Mouse (Mus musculus) hindbrain, embryonic 14.5 days (tissue): Measurements from ENCODE around the gene Fam168b. TPM values are rescaled to one million over a fixed set of nuclear protein-coding genes. Genes with fewer than 3 reads are reported as not detected.

ENCODE experiments used
- ATAC-seq: fragments of 200-750 bp; cut with Nextera tagmentation; 2 replicates; pipeline ENCODE4 v1.8.0; 2017; ENCODE audit warnings: moderate number of reproducible peaks, mild to moderate bottlenecking, moderate TSS enrichment, moderate library complexity; ENCODE audit not compliant: low FRiP score
- DNase-seq: peaks from one replicate; pipeline ENCODE4 v3.0.0-alpha.2; 2015; ENCODE audit warnings: low spot score
- H3K27ac ChIP-seq: fragments of 300-500 bp; sonication (generic); 2 replicates; pipeline ENCODE4 v1.5.1; 2014; ENCODE audit warnings: mild to moderate bottlenecking, moderate library complexity
- H3K27me3 ChIP-seq: fragments of 300-500 bp; sonication (generic); 2 replicates; pipeline ENCODE4 v1.6.1; 2014; ENCODE audit warnings: mild to moderate bottlenecking, low read length, mixed read lengths; ENCODE audit not compliant: control insufficient read depth, insufficient read depth
- H3K36me3 ChIP-seq: fragments of 300-500 bp; sonication (generic); replicated peaks from 2 replicates; pipeline ENCODE4 v1.6.1; 2014; ENCODE audit not compliant: control insufficient read depth, insufficient read depth
- H3K4me1 ChIP-seq: fragments of 300-500 bp; sonication (generic); replicated peaks from 2 replicates; pipeline ENCODE4 v1.6.1; 2014; ENCODE audit warnings: antibody characterized with exemption, low read length, mixed read lengths; ENCODE audit not compliant: control insufficient read depth, insufficient read depth
- H3K4me2 ChIP-seq: fragments of 300-500 bp; sonication (generic); replicated peaks from 2 replicates; pipeline ENCODE4 v1.6.1; 2014; ENCODE audit warnings: mild to moderate bottlenecking, moderate library complexity
- H3K4me3 ChIP-seq: fragments of 300-500 bp; sonication (generic); replicated peaks from 2 replicates; pipeline ENCODE4 v1.5.1; 2014; ENCODE audit warnings: mild to moderate bottlenecking, low read length
- H3K9ac ChIP-seq: fragments of 300-500 bp; sonication (generic); 2 replicates; pipeline ENCODE4 v1.6.1; 2014
- H3K9me3 ChIP-seq: fragments of 300-500 bp; sonication (generic); 2 replicates; pipeline ENCODE4 v1.6.1; 2016; ENCODE audit warnings: low read length; ENCODE audit not compliant: control insufficient read depth
- WGBS: fragments of 180-500 bp; shearing (Covaris S2); extraction: QIAGEN DNeasy Blood & Tissue Kit; methylation state at CpG from one replicate; pipeline ENCODE4 v1.1.7; 2014; 5-methylcytosine and 5-hydroxymethylcytosine counted together
- polyA plus RNA-seq: library from polyadenylated mRNA; unstranded; fragments of >200 nt; fragmentation: Nextera tagmentation; extraction: Ambion mirVana; gene quantifications from 2 replicates; pipeline ENCODE4 v1.2.1, GENCODE M21; 2014

The Fam168b gene
- polyA plus RNA-seq, 1 experiment from 2014 or later = 114 TPM

DNA sequence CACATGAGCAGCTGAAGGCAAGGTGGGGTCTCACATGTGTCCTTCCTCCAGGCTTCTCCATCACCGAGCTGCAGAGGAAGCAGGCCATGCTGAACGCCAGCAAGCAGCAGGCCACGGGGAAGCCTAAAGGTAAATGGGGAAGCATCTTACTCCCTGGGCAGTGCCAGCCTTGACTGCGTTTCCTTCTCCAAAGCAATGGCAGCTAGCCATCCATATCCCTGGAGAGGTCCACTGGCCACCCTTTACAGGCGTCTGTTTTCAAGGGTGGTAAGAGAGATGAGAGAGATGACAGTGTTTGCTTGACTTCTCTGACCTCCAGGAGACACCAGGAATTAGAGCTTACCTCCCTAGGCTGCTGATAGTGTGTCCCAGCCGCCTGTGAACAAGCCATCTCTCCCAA, 31.8 kb downstream of the Fam168b start:
- Histone ChIP-seq H3K4me1 (no peaks in the 10 kb centered on the region), H3K36me3 (peaks cover 85% of the 10 kb centered on the region), H3K27ac (no peak overlapping the region), H3K27me3 (no peaks in the 10 kb centered on the region), H3K4me3 (no peak overlapping the region), H3K9me3 (no peaks in the 10 kb centered on the region), H3K9ac (no peak overlapping the region), H3K4me2 (no peak overlapping the region)
- no peak for ATAC-seq
- DNase-seq = no peak
- WGBS = 81% methylated on average over 6 of the region's 6 CpGs

DNA sequence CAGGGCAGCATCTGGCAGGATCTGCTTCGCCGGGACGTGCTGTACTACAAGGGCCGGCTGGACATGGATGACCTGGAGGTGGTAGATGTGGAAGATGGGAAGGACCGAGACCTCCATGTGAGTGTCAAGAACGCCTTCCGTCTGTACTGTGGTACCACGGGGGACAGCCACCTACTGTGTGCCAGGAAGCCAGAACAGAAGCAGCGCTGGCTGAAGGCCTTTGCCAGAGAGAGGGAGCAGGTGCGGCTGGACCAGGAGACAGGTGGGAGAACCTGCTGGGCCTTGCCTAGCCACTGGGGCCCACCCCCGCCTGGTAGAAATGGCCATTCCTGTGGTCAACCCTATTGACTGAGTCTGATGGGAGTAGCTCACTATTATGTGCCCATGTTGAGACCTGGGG, 32.6 kb downstream of the Fam168b start:
- H3K9ac ChIP-seq = no peak overlapping the region
- no peaks in the 10 kb centered on the region for H3K4me1 ChIP-seq
- no peak overlapping the region for H3K27ac ChIP-seq
- no peaks in the 10 kb centered on the region for H3K27me3 ChIP-seq
- no peak for DNase-seq
- H3K9me3 ChIP-seq = no peaks in the 10 kb centered on the region
- no peak for ATAC-seq
- no peak overlapping the region for H3K4me3 ChIP-seq
- H3K4me2 ChIP-seq = no peak overlapping the region
- WGBS = 84% methylated on average over 11 of the region's 11 CpGs
- H3K36me3 ChIP-seq = peaks cover 78% of the 10 kb centered on the region

DNA sequence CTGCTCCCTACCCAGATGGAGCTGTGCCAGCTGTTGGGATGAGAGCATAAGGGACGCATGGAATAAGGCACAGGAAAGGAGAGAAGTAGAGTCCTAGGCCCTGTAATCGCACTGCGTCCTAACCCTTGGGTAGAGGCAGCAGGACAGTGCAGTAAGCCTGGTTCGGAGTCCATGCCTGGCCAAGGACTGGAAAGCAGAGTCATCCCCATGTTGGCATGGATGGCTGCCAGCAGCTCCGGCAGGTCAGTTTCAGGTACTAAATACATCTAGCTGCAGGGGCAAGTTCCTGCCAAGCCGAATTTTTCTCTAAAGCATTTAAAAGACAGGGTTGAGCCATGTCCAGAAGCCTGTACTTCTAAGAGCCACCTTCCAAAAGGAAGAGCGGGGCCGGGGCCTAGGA, 34.4 kb downstream of the Fam168b start:
- no peak overlapping the region for H3K27ac ChIP-seq
- 93% methylated on average over 8 of the region's 8 CpGs for WGBS
- DNase-seq = no peak
- H3K9me3 ChIP-seq = no peaks in the 10 kb centered on the region
- peaks cover 63% of the 10 kb centered on the region for H3K36me3 ChIP-seq
- ATAC-seq = no peak
- H3K9ac ChIP-seq = no peak overlapping the region
- H3K4me2 ChIP-seq = no peak overlapping the region
- peaks cover 12% of the 10 kb centered on the region; the same call in 1 of the 2 replicates for H3K4me1 ChIP-seq
- H3K4me3 ChIP-seq = no peak overlapping the region
- no peaks in the 10 kb centered on the region for H3K27me3 ChIP-seq

DNA sequence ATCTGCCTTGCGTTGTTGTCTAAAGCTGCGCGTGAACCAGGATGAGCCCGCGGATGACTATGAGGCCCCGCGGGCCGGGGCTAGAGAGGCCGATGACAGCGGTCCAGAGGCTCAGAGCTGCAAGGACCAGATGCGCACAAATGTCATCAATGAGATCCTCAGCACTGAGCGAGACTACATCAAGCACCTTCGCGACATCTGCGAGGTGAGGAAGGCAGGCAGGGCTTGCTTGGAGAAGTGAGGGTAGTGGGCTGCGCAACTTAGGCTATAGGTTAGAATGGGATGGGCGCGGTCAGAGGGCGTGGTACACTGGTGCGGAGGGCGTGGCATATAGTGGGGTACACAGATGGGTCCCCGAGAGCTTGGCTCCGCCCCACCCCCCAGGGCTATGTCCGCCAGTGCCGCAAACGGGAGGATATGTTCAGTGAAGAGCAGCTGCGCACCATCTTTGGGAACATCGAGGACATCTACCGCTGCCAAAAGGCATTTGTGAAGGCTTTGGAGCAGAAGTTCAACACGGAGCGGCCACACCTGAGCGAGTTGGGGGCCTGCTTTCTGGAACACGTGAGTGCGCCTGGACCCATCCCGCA, 36.8 kb downstream of the Fam168b start:
- WGBS = 22% methylated on average over 35 of the region's 35 CpGs
- H3K36me3 ChIP-seq = peaks cover 41% of the 10 kb centered on the region

DNA sequence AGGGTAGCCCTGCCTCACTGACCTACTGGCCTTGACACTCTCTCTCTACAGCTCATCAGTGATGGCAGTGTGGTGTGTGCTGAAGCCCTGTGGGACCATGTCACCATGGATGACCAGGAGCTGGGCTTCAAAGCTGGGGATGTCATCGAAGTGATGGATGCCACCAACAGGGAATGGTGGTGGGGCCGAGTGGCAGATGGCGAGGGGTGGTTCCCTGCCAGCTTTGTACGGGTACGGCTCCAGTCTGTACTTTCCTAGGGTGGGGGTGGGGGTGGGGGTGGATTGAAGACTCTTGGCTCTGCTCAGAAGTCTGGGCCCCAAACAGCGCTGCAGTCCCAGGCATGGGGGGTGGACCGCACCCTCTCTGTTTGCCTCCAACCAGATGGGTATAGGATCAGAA, 38.0 kb downstream of the Fam168b start:
- no peak overlapping the region for H3K4me3 ChIP-seq
- H3K27ac ChIP-seq = no peak overlapping the region
- peaks cover 30% of the 10 kb centered on the region for H3K36me3 ChIP-seq
- H3K27me3 ChIP-seq = no peaks in the 10 kb centered on the region
- DNase-seq = no peak
- no peak overlapping the region for H3K9ac ChIP-seq
- H3K4me2 ChIP-seq = no peak overlapping the region
- H3K4me1 ChIP-seq = peaks cover 29% of the 10 kb centered on the region
- 63% methylated on average over 7 of the region's 7 CpGs for WGBS
- H3K9me3 ChIP-seq = no peaks in the 10 kb centered on the region
- ATAC-seq = no peak

More for the DNA sequence above, 36.8 kb downstream of the Fam168b start:
- ATAC-seq (no peak), DNase-seq (no peak)
- Histone ChIP-seq H3K9ac (no peak overlapping the region), H3K27ac (no peak overlapping the region), H3K4me1 (peaks cover 29% of the 10 kb centered on the region), H3K9me3 (no peaks in the 10 kb centered on the region), H3K4me3 (no peak overlapping the region), H3K27me3 (no peaks in the 10 kb centered on the region), H3K4me2 (no peak overlapping the region)

DNA sequence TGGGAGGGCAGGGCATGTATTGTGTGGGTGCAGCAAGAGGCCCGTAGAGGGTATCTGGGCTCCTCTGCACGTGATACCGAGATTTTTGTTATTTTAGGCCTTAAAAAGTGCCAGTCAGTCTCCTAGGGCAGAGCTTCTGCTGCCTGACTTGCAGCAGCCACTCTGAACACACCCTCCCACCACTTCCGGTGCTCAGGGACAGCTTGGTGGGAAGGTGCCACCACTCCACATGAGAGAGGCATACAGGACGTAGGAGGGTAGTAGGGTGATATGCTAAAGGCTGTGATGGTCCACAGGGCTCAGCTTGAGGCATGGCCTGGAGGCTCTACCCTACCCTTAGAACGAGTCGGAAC, 40.6 kb downstream of the Fam168b start:
- WGBS = 31% methylated on average over 7 of the region's 7 CpGs
- peak overlapping the region; percentile 92 for H3K27ac ChIP-seq
- H3K27me3 ChIP-seq = no peaks in the 10 kb centered on the region
- H3K4me3 ChIP-seq = peak overlapping the region; percentile 77
- peaks cover 12% of the 10 kb centered on the region for H3K36me3 ChIP-seq
- no peak for DNase-seq
- peak; percentile 26; the same call in 1 of the 2 replicates for ATAC-seq
- peaks cover 29% of the 10 kb centered on the region for H3K4me1 ChIP-seq
- H3K9me3 ChIP-seq = no peaks in the 10 kb centered on the region
- peak overlapping the region; percentile 72 for H3K4me2 ChIP-seq
- peak overlapping the region; percentile 89 for H3K9ac ChIP-seq

DNA sequence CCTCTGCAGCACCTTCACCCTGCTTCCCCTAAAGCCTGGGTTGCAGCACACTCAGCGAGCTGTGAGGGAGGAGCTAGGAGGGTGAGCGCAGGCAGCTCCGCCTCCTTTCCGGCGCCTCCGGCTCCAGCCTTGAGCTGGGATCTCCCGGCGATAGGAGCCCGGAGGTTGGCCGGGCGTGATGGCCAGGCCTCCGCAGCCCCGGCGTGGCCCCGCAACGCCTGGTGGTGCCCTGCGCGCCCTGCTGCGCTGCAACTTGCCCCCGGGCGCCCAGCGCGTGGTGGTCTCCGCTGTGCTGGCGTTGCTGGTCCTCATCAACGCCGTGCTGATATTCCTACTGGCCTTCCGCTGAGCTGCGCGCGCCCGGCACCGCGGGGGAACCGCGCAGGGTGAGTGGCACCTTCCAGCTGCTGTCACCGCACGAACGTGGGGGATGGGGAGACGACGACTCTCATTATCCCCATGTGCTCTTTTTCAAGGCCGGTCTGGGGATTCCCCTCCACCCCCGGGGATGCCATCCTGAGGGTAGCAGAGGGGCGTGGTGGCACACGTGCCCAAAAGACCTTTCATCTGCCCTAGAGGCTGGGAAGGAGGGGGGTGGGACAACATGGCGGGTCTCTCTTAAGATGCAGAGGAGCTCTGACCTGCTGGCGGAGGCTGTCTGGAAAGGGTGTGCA, 41.1 kb downstream of the Fam168b start:
- peaks cover 29% of the 10 kb centered on the region for H3K4me1 ChIP-seq

DNA sequence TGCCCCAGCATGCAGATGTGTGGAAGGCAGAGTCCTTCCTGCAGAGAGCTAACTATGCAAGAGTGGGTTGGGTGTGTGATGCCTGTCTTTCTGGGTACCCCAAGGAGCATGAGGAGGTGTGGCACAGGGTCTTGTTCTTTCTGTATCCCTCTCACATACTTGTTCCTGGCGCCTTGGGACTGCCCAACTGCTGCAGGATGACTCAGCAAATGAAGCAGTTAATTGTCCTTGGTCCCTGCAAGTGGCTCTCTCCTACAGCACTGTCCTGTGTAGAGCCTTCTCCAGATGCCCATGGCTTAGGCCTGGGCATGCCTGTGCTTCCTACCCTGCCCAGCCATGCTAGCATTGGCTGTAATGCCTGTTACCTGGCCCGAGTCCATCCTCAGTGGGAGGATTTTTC, 43.7 kb downstream of the Fam168b start:
- no peak for DNase-seq
- Histone ChIP-seq H3K27ac (no peak overlapping the region), H3K9me3 (no peaks in the 10 kb centered on the region), H3K4me1 (peaks cover 25% of the 10 kb centered on the region), H3K4me3 (no peak overlapping the region), H3K9ac (no peak overlapping the region), H3K36me3 (no peaks in the 10 kb centered on the region; the same call in 1 of the 2 replicates), H3K4me2 (no peak overlapping the region), H3K27me3 (no peaks in the 10 kb centered on the region)
- ATAC-seq = no peak
- WGBS = 81% methylated on average over 2 of the region's 2 CpGs

More for the DNA sequence above, 41.1 kb downstream of the Fam168b start:
- Histone ChIP-seq H3K27ac (peak overlapping the region; percentile 92), H3K27me3 (no peaks in the 10 kb centered on the region), H3K4me2 (peak overlapping the region; percentile 72), H3K4me3 (peak overlapping the region; percentile 77), H3K36me3 (peaks cover 8% of the 10 kb centered on the region), H3K9me3 (no peaks in the 10 kb centered on the region), H3K9ac (peak overlapping the region; percentile 89)
- DNase-seq (peak; percentile 73), ATAC-seq (peak; percentile 81)
- under 1% methylated on average over 46 of the region's 47 CpGs for WGBS

DNA sequence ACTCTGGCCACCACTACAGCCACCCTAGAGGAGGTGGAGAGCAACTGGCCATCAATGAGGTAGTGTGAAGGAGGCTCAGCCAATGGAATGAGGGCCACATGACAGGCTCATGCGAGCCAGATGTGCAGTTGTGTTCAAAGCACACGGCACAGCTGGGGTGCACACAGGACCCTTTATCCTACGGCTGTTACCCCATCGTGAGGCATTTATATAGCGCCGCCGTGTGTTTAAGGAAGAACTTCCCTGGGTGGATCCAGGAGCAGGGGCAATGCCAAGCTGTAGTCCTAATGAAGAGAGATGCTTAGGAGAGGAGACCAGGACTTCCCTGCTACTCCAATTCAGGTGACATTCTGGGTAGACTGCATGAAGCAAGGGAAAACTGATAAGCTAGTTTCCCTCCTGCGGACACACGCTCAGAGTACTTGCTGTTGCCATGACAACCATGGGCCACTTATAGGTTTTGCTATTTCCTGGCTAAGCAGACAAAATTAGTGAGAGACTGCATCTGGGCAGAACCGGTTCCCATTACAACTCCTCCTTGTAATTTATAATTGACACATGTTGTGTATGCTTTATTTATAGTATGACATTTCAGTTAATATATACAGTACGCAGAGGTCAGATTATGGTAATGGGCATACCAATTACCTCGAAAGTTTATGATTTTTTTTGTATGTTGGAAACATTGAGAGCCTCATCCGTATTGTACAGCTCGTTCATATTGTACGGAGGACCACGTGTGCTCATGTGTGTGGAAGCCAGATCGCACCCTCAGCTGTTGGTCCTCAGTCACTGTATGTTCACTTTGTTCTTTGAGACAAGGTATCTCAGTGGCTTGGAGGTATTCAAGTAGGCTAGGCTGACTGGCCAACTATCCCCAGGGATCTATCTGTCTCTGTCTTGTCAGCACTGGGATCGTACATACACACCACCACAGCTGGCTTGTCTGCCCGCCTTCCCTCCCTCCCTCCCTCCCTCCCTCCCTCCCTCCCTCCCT, 49.3 kb downstream of the Fam168b start:
- no peaks in the 10 kb centered on the region for H3K27me3 ChIP-seq
- WGBS = 72% methylated on average over 19 of the region's 19 CpGs
- DNase-seq (peak; percentile 69), ATAC-seq (peak; percentile 64)
- H3K27ac ChIP-seq = 0 out of 2 replicates have a peak overlapping the region, but pooled peaks have one; percentile 17
- no peaks in the 10 kb centered on the region for H3K9me3 ChIP-seq
- H3K4me3 ChIP-seq = no peak overlapping the region
- H3K4me1 ChIP-seq = peaks cover 6% of the 10 kb centered on the region; the same call in 1 of the 2 replicates
- no peaks in the 10 kb centered on the region for H3K36me3 ChIP-seq
- H3K9ac ChIP-seq = no peak overlapping the region
- H3K4me2 ChIP-seq = no peak overlapping the region
